Mouse (Mus musculus) bone marrow macrophage, adult 2 months (primary cell): Measurements from ENCODE around the gene Kcnq5.

Experiments used
- CTCF ChIP-seq: IDR thresholded peaks from 2 replicates; pipeline ENCODE4 v1.5.1; 2012; ENCODE audit warnings: low read depth, mild to moderate bottlenecking, low read length, moderate library complexity
- POLR2A ChIP-seq: IDR thresholded peaks from 2 replicates; pipeline ENCODE4 v1.6.1; 2012; ENCODE audit warnings: mild to moderate bottlenecking, low read depth, low read length, borderline replicate concordance

DNA sequence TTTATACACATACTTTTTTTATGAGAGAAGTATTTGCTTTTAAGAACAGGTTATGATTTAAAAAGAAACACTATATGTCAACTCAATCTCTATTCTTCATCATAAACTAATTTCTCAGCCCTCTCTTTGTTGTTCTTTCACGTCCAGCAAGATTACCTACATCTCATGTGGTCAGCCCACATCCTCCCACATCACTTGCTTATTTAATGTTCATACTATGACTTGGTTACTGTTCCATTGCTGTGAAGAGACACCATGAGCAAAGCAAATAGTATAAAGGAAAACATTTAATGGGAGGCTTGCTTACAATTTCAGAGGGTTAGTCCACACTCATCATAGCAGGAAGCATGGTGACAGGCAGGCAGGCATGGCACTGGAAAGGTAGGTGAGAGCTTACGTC lies 124.4 kb downstream of the Kcnq5 start:
- TF ChIP-seq POLR2A: no peak
- no peak for TF ChIP-seq CTCF
